Mouse (Mus musculus) layer of hippocampus, adult 9-11 months (tissue): ENCODE measurements around the gene Asah2.
"Not testable (repeated sequence)": the region's sequence is repeated elsewhere in the genome, so short reads cannot be mapped to it uniquely, and the experiment has no call there.

Source experiments
- DNase-seq: peaks from one replicate; pipeline ENCODE4 v3.0.0; 2022

Asah2 gene

DNA sequence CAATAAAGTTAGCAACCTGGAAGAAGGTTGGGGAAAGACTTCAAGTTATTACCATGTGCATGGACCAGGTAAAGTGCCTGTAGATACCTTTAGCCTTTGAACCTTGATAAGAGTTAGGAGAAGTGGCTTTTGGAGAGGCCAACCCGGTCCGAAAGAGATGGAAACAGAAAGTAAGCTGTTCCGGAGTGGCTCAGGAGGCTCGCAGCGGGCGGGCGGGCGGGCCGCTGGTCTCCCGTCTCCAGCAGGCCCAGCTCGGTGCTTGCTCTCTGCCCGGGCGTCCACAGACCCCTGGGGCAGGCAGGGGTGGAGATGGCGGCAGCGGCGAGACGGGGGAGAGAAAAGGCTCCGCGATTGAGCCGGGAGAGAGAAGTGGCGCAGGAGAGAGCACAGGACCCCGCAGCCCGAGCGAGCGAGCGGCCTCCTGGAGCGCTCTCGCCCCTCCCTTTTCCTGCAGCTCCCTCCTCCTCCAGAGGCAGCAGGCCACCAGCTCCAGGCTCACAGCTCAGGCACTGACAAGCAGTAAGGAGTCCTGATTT lies at the start of gene Asah2:
TSS of gene Asah2 (minus strand) at position 441 of the 536 bp plus-strand sequence.
- DNase-seq, result peak; percentile 66

DNA sequence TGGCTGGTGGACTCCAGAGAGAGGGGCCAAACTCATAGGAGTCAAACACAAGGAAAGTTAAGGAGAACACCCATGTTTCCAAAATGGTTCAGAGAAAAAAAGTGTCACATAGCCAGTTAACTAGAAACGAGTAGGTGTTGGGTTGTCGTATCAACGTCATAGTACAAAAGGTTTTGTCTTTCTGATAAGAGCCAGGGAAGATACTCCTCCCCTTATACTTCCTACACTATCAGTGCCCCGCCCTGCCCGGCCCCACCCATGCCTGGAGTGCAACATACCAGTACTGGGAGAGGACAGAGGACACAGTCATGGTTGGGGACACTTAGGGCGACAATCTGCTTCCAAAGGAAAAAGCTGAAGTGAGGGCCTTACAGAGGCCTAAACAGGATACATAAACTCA lies 49.0 kb upstream of the Asah2 start:
- DNase-seq, result no peak

DNA sequence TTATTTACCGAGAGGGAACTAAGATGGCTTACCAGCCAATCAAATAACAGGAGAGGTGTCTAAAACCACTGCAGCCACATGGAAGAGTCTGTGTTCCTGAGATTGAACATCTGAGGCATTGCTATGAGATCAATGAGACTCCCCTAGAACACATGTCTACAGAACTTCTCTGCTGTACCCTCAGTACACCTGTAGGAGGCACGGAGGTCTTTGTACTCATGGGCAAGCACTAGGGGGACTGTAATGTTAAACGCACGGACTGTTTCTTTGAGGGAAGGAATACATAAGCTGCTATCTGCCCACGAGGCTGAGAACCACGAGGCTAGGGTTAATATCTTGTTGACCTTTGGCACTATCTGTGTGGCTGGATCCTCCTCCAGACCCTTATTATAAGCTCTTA lies 44.5 kb upstream of the Asah2 start:
- no peak for DNase-seq

DNA sequence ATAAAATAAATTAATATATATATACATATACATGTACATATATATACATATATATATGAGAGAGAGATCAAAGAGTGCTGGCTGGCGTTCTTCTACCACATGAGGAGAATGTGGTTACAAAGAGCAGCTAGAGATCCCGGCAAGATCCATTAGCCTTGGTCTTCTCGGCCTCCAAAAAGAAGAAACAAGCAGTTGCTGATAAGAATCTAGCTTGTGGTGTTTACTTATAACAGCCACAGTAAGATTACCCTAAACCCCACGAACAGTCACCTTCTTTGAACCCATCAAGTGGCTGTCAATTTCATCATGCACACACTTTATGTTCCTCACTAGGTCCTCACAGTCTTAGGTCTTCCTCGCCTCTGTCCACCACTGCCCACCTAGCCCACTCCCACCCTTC lies 40.7 kb upstream of the Asah2 start:
- DNase-seq, result no peak

DNA sequence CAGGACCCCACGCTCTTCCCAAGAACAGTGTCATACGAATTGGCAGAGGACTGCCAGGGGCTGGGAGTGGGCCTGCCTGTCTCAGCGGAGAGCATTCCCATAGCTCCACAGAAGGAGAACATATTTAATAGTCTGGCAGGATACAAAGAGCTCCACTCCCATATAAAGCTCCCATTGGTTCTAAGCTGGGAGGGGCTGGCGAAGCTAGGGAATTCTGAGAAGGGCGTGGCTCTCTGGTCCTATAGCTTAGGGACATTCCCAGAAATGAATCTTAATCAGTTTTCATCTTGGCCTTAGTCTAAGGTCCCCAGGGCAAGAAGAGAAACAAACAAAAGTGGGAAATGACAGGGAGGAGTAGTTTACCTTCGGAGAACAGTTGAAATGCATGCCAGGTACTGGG lies 34.4 kb upstream of the Asah2 start:
- DNase-seq, result no peak

DNA sequence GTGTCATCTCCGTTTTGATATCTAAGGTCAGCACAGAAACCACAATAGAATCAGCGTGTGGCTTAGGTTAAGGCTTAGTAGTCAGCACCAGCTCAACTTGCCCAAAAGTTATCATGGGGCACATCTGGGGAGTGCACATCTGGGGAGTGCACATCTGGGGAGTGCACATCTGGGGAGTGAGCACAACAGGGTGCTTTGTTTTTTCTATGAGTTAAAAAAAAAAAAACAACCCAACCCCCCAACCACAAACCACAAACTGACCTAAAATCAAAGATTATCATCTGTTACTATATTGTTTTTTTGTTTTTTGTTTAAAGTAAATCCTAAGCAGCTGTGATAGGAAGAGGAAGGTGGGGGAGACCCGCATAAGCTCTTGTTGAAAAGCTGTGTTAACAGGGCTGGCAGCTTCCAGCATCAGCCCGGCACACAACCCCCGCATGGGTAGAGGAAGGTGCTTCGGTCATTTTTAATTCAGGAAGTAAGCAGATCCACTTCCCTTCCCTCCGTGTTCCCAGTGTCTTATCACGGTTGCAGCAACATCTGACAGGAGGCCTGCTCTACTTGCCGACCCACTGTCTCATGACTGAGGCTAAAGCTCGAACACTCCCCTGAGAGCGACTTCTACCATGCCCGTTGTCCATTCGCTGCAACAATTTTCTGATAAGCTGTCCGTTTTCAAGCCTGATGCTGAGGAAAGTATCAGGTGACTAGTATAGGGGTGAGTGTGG lies 30.5 kb upstream of the Asah2 start:
- DNase-seq, result peak; percentile 10

DNA sequence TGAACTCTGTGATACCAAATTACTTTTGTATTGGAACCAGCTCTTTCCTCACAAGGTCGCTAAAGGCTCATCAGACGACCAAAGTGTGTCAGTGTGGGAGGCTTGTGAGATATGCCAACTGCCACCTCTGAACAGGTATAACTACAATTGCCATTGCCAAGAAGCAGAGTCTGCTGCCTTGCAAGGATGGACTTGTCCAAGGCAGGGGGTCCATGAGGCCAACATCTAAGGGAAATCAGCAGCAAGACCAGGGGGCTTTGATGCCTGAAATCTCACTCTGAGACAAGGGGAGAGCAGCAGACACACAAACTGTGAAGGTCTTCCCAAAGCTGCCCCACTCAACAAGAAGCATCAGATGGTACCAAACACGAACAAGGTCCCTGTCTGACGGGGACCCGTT lies 29.9 kb upstream of the Asah2 start:
- DNase-seq, result no peak

DNA sequence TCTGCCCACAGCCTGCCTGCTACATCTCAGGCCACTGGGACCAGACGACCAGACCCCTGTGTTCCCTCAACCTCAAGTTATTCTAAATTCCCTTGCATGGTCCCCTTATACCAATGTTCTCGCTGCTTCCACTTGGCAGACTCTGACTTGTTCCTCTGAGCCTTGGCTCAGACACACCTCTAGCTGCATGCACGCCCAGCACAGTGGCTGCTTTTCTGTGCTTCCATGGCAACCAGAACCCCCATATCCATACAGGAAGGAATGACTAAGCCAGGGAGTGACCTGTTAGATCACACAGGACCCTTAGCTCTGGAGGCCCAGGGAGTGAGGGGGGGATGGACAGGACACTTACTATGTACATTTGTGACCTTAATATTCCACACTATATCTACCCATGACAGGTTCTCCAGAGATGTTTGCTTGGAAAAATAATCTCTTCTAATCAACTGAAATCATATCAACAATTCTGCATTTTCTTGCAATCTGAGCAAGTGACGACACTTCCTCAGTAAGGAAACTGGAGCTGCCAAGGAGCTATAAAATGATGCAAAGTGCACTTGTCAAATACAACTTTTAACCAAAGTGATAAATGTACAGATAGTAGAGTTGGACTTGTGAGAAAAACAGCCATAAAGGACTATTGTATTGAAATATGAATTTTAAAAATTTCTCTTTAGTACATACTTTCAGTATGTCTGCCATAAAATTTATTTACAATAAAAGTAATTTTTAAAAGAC lies 29.0 kb upstream of the Asah2 start:
- peak; percentile 19 for DNase-seq

DNA sequence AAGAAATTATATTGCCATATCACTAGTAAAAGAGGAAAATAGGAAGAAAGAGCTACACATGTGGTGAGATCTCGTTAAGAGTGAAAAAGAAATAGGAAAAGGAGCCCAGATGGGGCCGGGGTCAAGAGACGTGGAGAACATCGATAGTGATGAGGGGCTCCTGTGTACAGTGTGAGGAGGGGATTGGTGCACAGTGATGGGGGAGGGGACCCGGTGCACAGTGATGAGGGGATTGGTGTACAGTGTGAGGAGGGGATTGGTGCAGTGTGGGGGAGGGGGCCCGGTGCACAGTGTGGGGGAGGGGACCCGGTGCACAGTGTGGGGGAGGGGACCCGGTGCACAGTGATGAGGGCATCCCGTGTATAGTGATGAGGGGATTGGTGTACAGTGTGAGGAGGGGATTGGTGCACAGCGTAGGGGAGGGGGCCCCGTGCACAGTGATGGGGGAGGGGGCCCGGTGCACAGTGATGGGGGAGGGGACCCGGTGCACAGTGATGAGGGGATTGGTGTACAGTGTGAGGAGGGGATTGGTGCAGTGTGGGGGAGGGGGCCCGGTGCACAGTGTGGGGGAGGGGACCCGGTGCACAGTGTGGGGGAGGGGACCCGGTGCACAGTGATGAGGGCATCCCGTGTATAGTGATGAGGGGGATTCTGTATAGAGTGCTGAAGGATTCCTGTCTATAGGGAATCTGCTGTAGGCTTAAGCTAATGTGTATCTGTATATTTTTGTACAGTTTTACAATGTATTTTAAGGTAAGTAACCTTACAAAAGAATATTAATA lies 23.9 kb upstream of the Asah2 start:
- not testable (repeated sequence) for DNase-seq

DNA sequence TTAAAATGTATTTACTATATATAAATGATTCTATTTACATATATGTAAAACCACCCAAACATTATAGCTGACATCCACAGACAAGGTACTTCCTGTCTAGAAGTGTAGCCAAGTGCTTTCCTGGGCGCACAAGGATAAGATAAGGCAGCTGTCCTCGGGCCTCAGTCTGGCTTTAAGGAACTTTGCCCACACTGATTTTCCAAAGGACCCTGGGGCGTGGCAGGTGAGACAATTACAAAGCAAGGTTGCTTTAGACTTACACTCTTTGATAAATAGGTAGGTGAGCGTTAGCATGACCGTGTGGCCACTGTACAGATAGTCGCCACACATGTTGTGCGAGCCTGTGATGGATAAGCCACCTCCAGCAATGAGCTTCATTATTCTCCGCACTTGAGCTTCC lies 21.3 kb upstream of the Asah2 start:
- DNase-seq, result no peak

DNA sequence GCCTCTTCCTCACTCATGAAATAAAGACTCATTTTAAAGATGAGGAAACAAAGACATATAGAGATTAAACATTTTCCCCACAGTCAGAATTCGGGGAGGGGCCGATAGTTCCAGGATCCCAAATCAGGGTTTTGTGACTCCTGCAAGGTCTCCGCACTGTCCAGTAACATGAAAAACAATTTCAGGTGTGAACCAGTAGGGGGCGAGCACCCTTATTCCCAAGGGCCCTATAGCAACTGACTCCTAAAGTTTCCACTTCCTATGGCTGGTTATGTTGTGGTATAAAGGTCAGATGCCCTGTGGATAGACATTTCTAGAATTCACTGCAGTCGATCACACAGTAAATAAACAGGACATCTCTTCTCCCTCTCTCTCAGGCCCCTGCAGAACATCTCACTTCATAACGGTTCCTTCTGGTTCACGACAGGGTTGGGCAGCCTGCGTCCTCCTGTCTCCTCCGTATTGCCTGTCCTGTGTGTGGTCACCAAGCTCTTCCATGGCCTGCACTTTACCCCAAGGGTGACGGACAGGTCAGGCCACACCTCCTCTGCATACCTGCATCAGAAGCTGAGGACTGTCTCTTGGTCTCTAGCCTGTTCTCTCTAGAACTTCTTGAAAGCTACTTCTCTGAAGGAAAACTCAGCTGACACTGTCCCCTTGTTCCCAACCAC lies 19.3 kb upstream of the Asah2 start:
- DNase-seq, result no peak

DNA sequence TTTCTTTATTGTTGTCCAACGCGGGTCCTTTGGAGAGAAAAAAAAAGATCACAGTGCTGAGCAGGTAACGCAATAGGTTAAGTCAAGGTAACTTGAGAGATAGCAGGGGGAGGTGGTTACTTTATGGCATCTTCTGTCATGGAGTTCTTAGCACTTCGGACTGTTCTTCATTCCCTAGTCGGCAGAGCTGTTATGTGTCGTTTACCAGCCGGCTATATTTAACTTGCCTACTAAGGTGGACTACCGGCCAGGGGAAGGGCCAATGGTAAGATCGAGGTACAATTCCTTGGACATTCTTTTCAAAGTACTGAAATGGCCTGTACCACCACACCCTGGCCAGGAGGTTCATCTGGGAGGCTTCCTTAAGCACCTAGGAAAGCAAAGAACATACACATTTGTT lies 16.1 kb upstream of the Asah2 start:
- no peak for DNase-seq

DNA sequence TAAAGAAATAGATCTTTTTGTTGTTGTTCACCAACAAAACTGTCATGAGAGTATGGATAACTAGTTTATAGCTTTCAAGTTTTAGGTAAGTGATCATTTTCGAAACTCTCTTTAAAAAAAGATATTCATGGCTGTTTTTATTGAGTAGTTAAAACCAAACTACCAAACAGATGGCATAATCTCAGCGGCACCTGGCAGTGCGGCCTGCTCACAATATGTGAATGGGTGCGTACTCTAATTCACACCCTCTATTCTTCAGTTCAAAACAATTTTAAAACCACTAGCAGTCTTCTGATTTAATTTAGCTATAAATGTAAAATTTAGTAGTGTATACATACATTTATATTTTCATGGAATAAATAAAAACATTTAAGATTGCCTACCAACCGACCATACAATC lies 15.2 kb upstream of the Asah2 start:
- DNase-seq, result peak; percentile 69

DNA sequence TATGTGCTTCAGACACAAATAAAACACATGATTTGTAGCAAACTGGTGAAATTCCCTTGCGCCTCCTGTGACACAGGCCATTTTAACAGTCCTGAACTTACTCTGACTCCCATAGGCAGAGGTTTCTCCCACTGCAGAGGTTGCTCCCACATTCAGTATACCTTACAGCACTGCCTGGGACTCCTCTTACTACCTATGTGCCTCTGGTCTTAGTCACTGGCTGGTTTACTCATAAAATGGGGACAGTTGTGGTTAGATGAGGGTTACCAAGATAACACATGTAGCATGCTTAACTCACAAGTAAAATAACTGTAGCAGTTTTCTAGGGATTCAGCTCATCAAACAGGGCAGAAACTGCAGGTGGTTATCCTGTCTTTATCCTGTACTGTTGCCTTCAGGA lies 12.8 kb upstream of the Asah2 start:
- DNase-seq, result no peak

DNA sequence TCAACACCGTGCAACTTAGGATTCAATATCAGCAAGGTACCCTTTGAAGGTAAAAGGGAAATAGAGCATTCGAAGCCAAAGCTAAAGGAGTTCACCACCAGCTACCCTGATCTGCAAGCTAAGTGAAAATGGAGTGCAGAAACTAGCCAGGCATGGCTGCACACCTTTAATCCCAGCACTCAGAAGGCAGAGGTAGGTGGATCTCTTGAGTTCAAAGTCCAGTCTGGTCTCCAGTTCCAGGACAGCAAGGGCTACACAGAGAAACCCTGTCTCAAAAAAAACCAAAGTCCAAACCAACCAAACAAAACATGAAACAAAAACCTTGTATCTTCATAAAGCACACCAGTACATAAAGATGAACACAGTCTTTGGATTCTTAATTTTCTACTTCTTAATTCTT lies 11.7 kb upstream of the Asah2 start:
- no peak for DNase-seq

DNA sequence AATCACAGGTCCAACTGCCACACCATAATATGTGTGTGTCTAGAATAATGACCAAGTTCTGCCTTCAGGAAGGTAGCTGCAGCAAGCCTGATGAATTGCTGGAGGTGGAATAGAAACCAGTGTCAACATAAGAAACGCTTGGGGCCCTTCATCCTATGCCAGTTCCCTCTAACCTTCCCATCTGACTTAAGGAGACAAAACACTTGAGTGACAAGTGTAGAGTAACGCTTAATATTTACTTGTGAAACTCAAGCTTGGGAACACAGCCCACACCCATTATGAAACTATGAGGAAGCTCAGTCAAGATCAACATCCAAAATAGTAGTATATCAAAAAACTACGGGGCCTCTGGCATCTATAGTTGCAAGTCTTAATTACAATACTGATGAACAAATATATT lies 10.5 kb upstream of the Asah2 start:
- no peak for DNase-seq

DNA sequence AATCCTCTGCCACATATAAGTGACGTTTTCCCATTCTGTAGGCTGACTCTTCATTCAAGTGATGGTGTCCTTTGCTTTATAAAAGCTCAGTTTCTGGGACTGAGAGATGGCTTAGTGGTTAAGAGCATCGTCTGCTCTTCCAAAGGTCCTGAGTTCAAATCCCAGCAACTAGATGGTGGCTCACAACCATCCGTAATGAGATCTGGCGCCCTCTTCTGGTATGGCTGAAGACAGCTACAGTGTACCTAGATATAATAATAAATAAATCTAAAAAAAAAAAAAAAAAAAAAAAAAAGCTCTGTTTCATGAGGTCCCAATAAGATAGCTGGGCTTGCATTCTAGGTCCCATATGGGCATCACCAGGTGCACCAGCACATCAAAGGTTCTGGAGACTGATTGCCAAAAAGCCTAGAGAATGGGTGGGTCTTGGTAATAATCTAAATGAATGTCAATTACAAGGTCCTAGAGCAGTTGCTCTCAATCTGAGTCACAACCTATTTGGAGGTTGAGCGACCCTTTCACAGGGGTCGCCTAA lies 9.5 kb upstream of the Asah2 start:
- no peak for DNase-seq

DNA sequence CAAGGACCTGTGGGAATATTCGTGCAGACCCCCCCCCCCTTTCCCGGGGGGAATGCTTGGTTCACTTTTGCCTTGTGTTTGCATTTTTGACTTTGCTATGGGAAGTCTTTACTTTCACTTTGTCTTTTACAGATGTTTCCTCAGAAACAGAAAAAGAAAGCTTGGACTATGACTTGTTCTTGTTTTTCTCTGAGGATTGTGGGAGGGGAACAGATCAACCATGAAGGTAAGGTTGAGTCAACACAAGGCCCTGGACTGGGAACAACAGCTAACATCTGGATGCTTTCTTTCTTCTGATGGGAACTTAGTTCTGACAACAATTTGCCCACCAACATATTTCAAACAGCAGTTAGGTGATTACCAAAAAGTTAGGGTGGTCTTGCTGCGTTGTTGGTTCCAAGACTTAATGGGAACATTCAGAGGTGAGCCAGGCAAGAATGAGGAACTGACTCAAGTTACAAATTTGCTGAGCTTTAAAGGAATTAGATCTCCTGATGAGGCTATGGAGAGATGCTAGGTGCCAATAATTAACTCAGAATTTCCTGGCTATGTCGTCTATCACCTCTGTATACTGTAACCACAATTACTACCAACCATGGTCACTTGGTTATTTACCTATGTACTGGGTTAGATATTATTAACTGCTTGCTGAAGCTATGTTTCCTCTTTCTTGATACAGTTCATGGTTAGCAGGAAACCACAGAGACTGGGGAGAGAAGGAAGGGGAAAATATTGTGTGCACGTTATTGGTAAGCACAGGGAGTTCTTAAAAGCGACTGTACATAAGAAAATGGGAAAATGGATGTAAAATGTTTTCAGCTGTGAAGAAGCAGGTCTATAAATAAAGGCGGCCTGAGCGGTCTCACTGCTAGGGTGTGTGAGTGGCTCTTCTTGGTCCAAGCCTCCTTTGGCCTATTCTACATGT lies 4.1 kb upstream of the Asah2 start:
- no peak for DNase-seq

DNA sequence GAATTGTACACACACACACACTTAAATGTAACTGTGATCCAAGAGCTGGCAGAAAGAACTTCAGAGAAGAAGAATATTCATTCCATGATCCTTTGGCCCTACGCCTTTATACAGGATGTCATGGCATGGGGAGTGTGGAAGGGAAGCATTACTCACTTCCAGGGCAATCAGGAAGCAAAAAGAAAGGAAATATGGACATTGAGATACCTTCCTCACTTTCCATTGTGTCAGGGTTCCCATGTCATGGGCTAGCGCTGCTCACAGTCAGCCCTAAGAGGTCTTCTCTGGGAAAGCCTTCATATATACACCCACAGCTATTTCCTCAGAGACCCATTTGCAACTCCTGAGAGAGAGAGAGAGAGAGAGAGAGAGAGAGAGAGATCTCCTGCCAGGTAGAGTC lies 1.3 kb downstream of the Asah2 start:
- DNase-seq, result no peak

DNA sequence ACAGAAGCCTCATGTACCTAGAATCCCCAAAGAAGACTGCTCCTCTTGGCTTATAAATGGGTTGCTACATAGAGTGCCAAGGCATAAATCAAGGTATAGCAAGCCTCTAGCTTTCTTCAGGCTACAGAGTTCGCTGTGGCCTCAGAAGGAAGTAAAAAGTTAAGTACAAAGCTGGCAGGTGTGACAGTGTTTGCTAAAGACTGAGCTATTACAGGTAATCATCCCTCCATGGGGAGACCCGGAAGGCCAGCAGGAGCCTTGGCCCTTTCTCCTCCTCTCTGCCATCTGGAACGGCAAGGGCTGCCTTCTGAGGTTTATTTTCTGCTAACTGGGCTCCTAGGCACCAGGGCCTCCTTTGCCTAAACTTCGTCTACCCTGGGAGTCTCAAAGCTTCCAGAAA lies 3.8 kb downstream of the Asah2 start:
- no peak for DNase-seq

DNA sequence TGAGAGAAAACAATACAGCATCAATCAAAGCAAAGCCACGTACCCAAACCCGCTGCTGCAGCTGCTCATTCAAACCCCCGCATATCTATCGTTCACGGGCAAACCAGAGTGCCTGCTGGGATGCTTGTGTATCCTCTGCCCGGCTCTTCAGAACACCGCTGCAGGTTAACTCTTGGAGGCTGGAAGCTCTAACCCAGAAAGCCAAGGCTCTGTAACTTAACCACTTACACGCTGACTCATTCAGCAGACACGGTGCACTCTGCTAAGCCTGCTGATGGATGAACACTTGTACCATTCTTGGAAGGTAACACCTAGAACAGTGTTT lies 5.1 kb downstream of the Asah2 start:
- DNase-seq, result peak; percentile 44
